Mouse (Mus musculus): ENCODE measurements around the gene Bivm. TPM values are rescaled to one million over a fixed set of nuclear protein-coding genes. Genes with fewer than 3 reads are reported as not detected.

The Bivm gene
- polyA plus RNA-seq, 1 experiment from 2014 or later: 27.4 TPM

Other genes starting within 250 kb of the Bivm start
- 68.9 and 74.9 TPM in 2 replicates for gene Tpp2, start 185.3 kb upstream of the Bivm start, polyA plus RNA-seq (2016; fragmentation: Nextera tagmentation; extraction: Ambion mirVana)
- gene Mettl21c, start 98.9 kb upstream of the Bivm start, polyA plus RNA-seq (2016; fragmentation: Nextera tagmentation; extraction: Ambion mirVana): 0.34 and 0.55 TPM in 2 replicates
- gene Gm8251, start 57.0 kb upstream of the Bivm start, polyA plus RNA-seq (2016; fragmentation: Nextera tagmentation; extraction: Ambion mirVana): 0.15 and 0.19 TPM in 2 replicates
- gene Tex30, start 16.5 kb upstream of the Bivm start, polyA plus RNA-seq (2016; fragmentation: Nextera tagmentation; extraction: Ambion mirVana): 115 and 124 TPM in 2 replicates
- 69.3 and 70.1 TPM in 2 replicates for gene Kdelc1, start 149 bp upstream of the Bivm start, polyA plus RNA-seq (2016; fragmentation: Nextera tagmentation; extraction: Ambion mirVana)
- gene Ercc5, start 28.8 kb downstream of the Bivm start, polyA plus RNA-seq (2016; fragmentation: Nextera tagmentation; extraction: Ambion mirVana): 24.1 and 25.5 TPM in 2 replicates
- not detected in 2 replicates for gene Mettl21e, start 100.0 kb downstream of the Bivm start, polyA plus RNA-seq (2016; fragmentation: Nextera tagmentation; extraction: Ambion mirVana)

Data from forebrain, embryonic 10.5 days (tissue).